Mouse (Mus musculus): ENCODE measurements around the gene Zfp775. TPM values are rescaled to one million over a fixed set of nuclear protein-coding genes. Genes with fewer than 3 reads are reported as not detected.

Gene Zfp775
- polyA plus RNA-seq, 1 experiment from 2014 or later = 6.1 TPM

DNA sequence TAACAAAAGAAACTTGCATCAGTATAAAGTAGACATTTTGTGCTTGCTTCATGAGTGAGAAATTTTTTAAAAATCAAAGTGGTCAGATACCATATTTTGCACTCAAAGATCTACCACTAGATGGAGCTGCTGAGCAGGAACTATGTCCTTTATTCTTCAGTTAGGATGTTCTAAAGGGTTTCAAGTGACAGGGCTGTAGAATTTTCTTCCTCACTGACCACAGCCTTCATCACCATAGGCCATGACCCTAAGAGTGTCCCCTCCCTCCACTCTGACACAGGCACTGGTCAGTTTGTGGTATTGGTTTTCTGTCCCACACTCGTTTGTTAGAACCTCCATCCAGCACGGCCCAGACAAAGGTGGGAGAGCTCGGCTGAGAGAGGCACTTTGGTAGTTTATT is 19.8 kb upstream of the Zfp775 start:
- Histone ChIP-seq H3K4me2 (ENCODE audit: low read depth, low read length) (no peak overlapping the region), H3K36me3 (ENCODE audit: control insufficient read depth, insufficient read depth, low read length) (no peaks in the 10 kb centered on the region), H3K9me3 (ENCODE audit: control insufficient read depth, low read length) (no peaks in the 10 kb centered on the region), H3K4me3 (ENCODE audit: low read length) (no peak overlapping the region), H3K9ac (ENCODE audit: low read depth, low read length) (no peak overlapping the region), H3K4me1 (ENCODE audit: control insufficient read depth, insufficient read depth, low read length) (peaks cover 5% of the 10 kb centered on the region; the same call in 1 of the 2 replicates), H3K27ac (ENCODE audit: low read length) (no peak overlapping the region), H3K27me3 (replicated peaks; ENCODE audit: control insufficient read depth, insufficient read depth, low read length) (no peaks in the 10 kb centered on the region)
- WGBS = 75% methylated on average over 3 of the region's 3 CpGs
- no peak for ATAC-seq

DNA sequence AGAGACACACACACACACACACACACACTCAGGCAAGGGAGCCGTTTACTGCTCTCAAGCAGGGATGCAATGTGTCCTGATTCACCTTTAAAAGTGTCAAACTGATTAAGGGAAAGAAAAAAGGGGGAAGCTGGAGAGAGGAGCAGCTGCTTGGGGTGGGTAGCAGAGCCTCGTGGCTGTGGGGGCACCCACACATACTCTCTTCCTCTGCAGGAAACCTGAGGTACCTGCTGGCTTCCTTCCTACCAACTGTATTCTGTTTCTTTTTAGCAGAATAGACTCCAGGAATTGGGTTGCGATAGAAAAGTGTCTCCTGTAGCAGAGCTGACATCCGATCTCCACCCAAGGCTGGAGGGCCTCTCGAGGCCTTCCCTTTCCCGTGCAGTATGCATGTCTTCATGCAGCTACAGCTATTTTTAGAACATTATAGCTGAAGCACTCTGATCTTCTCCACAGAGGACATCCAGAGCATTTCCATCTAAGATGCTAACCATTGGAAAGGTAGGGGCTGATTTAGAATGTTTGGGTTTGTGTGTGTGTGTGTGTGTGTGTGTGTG is 12.6 kb upstream of the Zfp775 start, which contains the start of gene Gm45021:
Gene Gm45021 (plus strand): TSS at position 417 of the 557 bp plus-strand sequence.
- Histone ChIP-seq H3K27ac (ENCODE audit: low read length) (0 out of 2 replicates have a peak within 1 kb of the TSS, but pooled peaks have one; percentile 2), H3K36me3 (ENCODE audit: control insufficient read depth, insufficient read depth, low read length) (no peaks in the 10 kb centered on the region), H3K4me1 (ENCODE audit: control insufficient read depth, insufficient read depth, low read length) (peaks cover 8% of the 10 kb centered on the region; the same call in 1 of the 2 replicates), H3K9ac (ENCODE audit: low read depth, low read length) (no peak within 1 kb of the TSS), H3K27me3 (replicated peaks; ENCODE audit: control insufficient read depth, insufficient read depth, low read length) (no peaks in the 10 kb centered on the region), H3K4me3 (ENCODE audit: low read length) (no peak within 1 kb of the TSS), H3K9me3 (ENCODE audit: control insufficient read depth, low read length) (no peaks in the 10 kb centered on the region), H3K4me2 (ENCODE audit: low read depth, low read length) (no peak within 1 kb of the TSS)
- no peak for ATAC-seq
- 40% methylated on average over 6 of the region's 6 CpGs for WGBS

DNA sequence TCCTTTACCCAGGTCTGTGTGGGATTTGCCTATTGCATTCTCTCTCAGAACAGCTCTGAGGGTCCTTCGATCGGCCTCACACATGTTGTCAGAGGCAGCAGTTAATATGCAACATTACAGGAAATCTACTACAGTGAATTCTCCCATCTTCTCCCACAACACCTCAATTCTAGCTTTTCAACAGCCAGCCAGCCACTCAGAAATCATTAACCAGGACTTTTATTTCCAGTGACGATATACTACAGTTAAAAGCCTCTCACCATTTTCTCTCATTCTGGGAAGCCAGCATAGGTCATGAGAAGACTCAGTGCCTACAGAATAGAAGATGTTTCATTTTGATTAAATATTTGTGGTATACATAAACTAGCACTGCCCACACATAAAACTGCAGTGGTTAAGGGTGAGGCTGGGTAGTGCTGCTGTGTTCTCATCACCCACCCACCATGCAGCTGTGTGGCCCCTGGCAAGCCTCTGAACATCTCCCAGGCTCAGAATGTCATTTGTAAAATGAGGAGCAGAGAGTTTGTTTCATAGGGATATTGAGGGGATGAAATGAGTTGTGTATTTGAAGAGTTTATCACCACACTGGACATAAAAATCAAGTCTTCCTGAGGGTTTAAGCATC is 10.5 kb upstream of the Zfp775 start:
- no peak overlapping the region for H3K9ac ChIP-seq (ENCODE audit: low read depth, low read length)
- H3K4me1 ChIP-seq (ENCODE audit: control insufficient read depth, insufficient read depth, low read length) = peaks cover 10% of the 10 kb centered on the region; the same call in 1 of the 2 replicates
- ATAC-seq = no peak
- H3K27me3 ChIP-seq (replicated peaks; ENCODE audit: control insufficient read depth, insufficient read depth, low read length) = no peaks in the 10 kb centered on the region
- no peak overlapping the region for H3K4me2 ChIP-seq (ENCODE audit: low read depth, low read length)
- 79% methylated on average over 3 of the region's 3 CpGs for WGBS
- no peak overlapping the region for H3K4me3 ChIP-seq (ENCODE audit: low read length)
- H3K9me3 ChIP-seq (ENCODE audit: control insufficient read depth, low read length) = peaks cover 7% of the 10 kb centered on the region
- peaks cover 13% of the 10 kb centered on the region for H3K36me3 ChIP-seq (ENCODE audit: control insufficient read depth, insufficient read depth, low read length)
- no peak overlapping the region for H3K27ac ChIP-seq (ENCODE audit: low read length)

DNA sequence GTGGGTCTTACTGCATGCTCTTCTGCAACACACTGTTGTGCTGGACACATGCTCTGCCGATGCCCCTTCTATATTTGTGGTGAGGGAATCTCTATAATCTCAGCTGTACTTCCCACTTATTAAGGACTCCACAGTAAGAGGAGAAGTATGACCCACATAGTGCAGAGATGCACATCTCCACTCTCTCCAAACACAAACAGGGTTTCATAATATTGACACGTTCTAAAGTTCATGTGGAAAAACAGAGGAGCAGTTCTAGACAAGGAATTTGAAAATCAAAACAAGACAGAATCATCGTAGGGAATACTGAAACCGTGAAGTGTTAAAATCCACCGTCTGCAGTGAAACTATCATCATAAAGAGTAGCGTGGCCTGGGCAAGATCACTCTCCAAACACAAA is 10.0 kb upstream of the Zfp775 start:
- no peak for ATAC-seq
- Histone ChIP-seq H3K27ac (ENCODE audit: low read length) (no peak overlapping the region), H3K36me3 (ENCODE audit: control insufficient read depth, insufficient read depth, low read length) (peaks cover 18% of the 10 kb centered on the region), H3K9me3 (ENCODE audit: control insufficient read depth, low read length) (peaks cover 12% of the 10 kb centered on the region), H3K9ac (ENCODE audit: low read depth, low read length) (no peak overlapping the region), H3K4me3 (ENCODE audit: low read length) (no peak overlapping the region), H3K4me2 (ENCODE audit: low read depth, low read length) (no peak overlapping the region), H3K4me1 (ENCODE audit: control insufficient read depth, insufficient read depth, low read length) (peaks cover 10% of the 10 kb centered on the region; the same call in 1 of the 2 replicates), H3K27me3 (replicated peaks; ENCODE audit: control insufficient read depth, insufficient read depth, low read length) (no peaks in the 10 kb centered on the region)
- 80% methylated on average over 6 of the region's 6 CpGs for WGBS

DNA sequence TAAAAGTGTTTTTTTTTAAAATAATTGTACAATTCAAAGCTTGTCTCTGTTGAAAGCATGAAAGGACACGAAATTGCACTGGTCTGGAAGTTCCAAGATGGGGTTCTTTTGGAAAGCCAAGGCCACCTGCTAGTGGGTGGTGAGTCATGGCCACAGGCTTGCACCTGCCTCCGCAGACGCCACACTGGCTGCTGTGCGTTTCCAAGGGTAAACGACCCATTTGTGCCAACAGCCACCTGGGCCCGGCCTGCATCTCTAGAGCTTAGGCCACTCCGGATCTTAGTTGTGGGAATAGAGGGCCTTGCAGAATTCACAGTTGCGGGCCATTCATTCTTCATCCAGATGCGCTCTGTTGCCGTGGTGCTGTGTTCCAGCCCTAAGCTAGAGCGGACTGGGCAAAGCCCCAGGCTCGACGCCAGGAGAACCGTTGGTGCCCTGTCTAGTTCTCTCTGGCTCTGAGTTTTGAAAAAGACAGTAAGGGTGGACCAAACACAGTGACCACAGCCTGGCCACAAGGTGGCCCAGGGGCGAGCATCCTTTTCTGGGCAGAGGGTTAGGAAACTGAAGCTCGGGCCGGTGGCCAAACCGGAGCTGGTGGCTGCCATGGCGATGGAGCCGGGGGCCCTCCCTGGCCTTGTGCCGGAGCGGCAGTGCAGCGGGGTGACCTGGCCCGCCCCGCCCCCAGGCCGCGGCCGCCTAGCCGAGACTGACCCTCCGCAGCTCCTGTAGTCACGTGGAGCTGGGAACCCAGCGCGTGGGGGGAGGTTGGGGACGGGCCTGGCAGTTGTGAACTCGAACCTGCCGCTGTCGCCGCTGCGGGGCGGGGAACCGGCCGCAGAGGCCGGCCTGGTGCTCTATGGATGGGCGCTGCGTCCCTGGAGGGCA is 8.5 kb upstream of the Zfp775 start, which contains the start of the genes Repin1 and Gm44965:
Gene Repin1 (plus strand): TSS at position 726 of the 885 bp plus-strand sequence.
Gene Gm44965 (plus strand): TSS at position 784 of the 885 bp plus-strand sequence.
- H3K4me2 ChIP-seq (ENCODE audit: low read depth, low read length) = peak within 1 kb of the TSS; percentile 84
- peak within 1 kb of the TSS; percentile 92 for H3K9ac ChIP-seq (ENCODE audit: low read depth, low read length)
- peaks cover 10% of the 10 kb centered on the region; the same call in 1 of the 2 replicates for H3K4me1 ChIP-seq (ENCODE audit: control insufficient read depth, insufficient read depth, low read length)
- H3K4me3 ChIP-seq (ENCODE audit: low read length) = peak within 1 kb of the TSS; percentile 77
- peaks cover 32% of the 10 kb centered on the region for H3K36me3 ChIP-seq (ENCODE audit: control insufficient read depth, insufficient read depth, low read length)
- 7% methylated on average over 42 of the region's 45 CpGs for WGBS
- H3K27me3 ChIP-seq (replicated peaks; ENCODE audit: control insufficient read depth, insufficient read depth, low read length) = no peaks in the 10 kb centered on the region
- peaks cover 23% of the 10 kb centered on the region for H3K9me3 ChIP-seq (ENCODE audit: control insufficient read depth, low read length)
- peak within 1 kb of the TSS; percentile 85 for H3K27ac ChIP-seq (ENCODE audit: low read length)
- ATAC-seq = peak; percentile 90

DNA sequence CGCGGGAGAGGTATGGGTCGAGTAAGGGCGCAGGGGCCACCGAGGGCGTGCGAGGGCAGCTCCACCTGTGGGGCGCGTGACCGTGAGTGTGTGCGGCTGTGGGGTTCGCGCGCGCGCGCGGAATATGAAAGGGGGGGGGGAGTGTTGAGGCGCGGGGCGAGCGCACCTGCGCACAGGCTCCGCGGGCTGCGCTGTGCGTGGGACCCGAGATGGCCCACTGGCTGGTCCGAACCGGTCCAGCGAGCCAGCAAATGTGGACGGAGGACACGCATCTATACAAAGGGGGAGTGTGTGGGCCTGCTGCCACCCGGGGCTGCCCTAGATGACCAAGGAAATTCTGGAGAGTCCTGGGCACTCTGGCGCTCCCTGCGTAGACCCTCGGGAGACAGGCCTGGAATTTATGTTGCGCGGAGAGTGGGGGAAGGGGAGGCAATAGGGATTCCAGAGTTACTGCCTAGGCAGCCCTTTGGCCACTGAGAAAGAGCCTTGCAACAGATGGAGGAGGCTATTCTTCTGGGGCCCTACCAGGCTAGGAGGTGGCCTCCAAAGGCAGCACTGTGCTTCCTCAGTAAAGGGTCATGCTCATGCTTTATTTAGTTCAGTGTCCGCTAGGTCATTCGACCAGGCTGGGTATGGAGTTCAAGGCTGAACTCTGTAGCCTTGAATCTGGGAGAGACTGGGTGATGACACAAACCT is 7.7 kb upstream of the Zfp775 start:
- H3K36me3 ChIP-seq (ENCODE audit: control insufficient read depth, insufficient read depth, low read length) = peaks cover 37% of the 10 kb centered on the region
- under 1% methylated on average over 37 of the region's 41 CpGs for whole genome bisulfite sequencing
- H3K4me3 ChIP-seq (ENCODE audit: low read length) = peak overlapping the region; percentile 77
- peaks cover 23% of the 10 kb centered on the region for H3K9me3 ChIP-seq (ENCODE audit: control insufficient read depth, low read length)
- peak; percentile 60 for ATAC-seq
- no peaks in the 10 kb centered on the region for H3K27me3 ChIP-seq (replicated peaks; ENCODE audit: control insufficient read depth, insufficient read depth, low read length)
- H3K4me2 ChIP-seq (ENCODE audit: low read depth, low read length) = peak overlapping the region; percentile 84
- peak overlapping the region; percentile 92 for H3K9ac ChIP-seq (ENCODE audit: low read depth, low read length)
- H3K27ac ChIP-seq (ENCODE audit: low read length) = peak overlapping the region; percentile 85
- H3K4me1 ChIP-seq (ENCODE audit: control insufficient read depth, insufficient read depth, low read length) = peaks cover 9% of the 10 kb centered on the region; the same call in 1 of the 2 replicates

DNA sequence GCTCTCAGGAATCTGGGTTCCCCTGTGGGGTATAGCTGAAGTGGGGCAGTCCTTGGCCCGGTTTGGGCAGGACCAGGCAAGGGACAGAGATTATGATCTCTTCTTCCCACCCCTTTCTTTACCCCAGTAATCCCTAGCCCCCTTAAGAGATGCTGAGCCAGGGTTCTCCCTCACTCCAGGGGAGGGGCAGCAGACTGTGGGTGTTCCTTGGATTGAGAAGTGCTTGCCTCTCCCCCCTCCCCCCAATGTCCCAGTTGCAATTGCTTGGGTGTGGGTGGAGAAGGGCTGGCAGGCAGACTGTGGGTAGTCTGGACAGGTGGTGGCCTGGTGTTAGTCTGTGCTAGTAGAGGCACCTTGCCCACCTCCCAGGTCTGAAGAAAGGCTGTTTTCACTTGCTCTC is 6.6 kb upstream of the Zfp775 start:
- Histone ChIP-seq H3K27me3 (replicated peaks; ENCODE audit: control insufficient read depth, insufficient read depth, low read length) (no peaks in the 10 kb centered on the region), H3K36me3 (ENCODE audit: control insufficient read depth, insufficient read depth, low read length) (peaks cover 42% of the 10 kb centered on the region), H3K27ac (ENCODE audit: low read length) (no peak overlapping the region), H3K9me3 (ENCODE audit: control insufficient read depth, low read length) (peaks cover 23% of the 10 kb centered on the region), H3K4me2 (ENCODE audit: low read depth, low read length) (peak overlapping the region; percentile 84), H3K9ac (ENCODE audit: low read depth, low read length) (0 out of 2 replicates have a peak overlapping the region, but pooled peaks have one; percentile 92), H3K4me1 (ENCODE audit: control insufficient read depth, insufficient read depth, low read length) (peaks cover 8% of the 10 kb centered on the region; the same call in 1 of the 2 replicates), H3K4me3 (ENCODE audit: low read length) (0 out of 2 replicates have a peak overlapping the region, but pooled peaks have one; percentile 77)
- ATAC-seq = no peak
- WGBS = 57% methylated on average over 1 of the region's 1 CpGs

DNA sequence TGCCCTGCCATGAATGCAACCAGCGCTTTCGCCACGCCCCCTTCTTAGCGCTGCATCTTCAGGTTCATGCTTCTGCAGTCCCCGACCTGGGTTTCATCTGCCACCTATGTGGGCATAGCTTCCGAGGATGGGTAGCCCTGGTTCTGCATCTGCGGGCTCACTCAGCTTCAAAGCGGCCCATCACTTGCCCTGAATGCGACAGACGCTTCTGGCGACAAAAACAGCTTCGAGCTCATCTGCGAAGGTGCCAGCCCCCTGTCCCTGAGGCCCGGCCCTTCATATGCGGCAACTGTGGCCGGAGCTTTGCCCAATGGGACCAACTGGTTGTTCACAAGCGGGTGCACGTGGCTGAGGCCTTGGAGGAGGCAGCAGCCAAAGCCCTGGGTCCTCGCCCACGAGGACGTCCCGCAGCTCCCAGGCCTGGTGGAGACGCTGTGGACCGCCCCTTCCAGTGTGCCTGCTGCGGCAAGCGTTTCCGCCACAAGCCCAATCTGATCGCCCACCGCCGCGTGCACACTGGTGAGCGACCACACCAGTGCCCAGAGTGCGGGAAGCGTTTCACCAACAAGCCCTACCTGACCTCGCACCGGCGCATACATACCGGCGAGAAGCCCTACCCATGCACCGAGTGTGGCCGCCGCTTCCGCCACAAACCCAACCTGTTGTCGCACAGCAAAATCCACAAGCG is 5.2 kb upstream of the Zfp775 start:
- Histone ChIP-seq H3K4me1 (ENCODE audit: control insufficient read depth, insufficient read depth, low read length) (peaks cover 14% of the 10 kb centered on the region; the same call in 1 of the 2 replicates), H3K27ac (ENCODE audit: low read length) (no peak overlapping the region), H3K36me3 (ENCODE audit: control insufficient read depth, insufficient read depth, low read length) (peaks cover 42% of the 10 kb centered on the region), H3K9ac (ENCODE audit: low read depth, low read length) (no peak overlapping the region), H3K27me3 (replicated peaks; ENCODE audit: control insufficient read depth, insufficient read depth, low read length) (no peaks in the 10 kb centered on the region), H3K4me3 (ENCODE audit: low read length) (no peak overlapping the region), H3K9me3 (ENCODE audit: control insufficient read depth, low read length) (peaks cover 23% of the 10 kb centered on the region), H3K4me2 (ENCODE audit: low read depth, low read length) (no peak overlapping the region)
- no peak for ATAC-seq
- 95% methylated on average over 45 of the region's 45 CpGs for WGBS

Data from intestine, embryonic 16.5 days (tissue).